In genomic region chr17:25875171-25876136, GRCm38 (mm10) we compare ENCODE assay signal across 8 mouse cellular contexts. TPM values are rescaled to one million over a fixed set of nuclear protein-coding genes. Genes with fewer than 3 reads are reported as not detected.
DNase-seq lines count a peak whose midpoint lies in the region; ATAC-seq and TF ChIP-seq lines count a peak whose summit lies in the region.

No protein-coding gene starts in this region.

- peak overlapping the region; percentile 63 to 93 (median 81) for H3K4me3 ChIP-seq in CH12.LX (replicated peaks in 1 of 3; ENCODE audit: low read depth in 2 of 3, low read length in 2 of 3, poor library complexity in 1 of 3)
- peak overlapping the region; percentile 61 for H3K4me3 ChIP-seq in forebrain, embryonic 12.5 days (replicated peaks)
- peak overlapping the region; percentile 80 for H3K4me3 ChIP-seq in heart, postnatal 0 days (ENCODE audit: low read depth, low read length)
- peak overlapping the region; percentile 85 for H3K4me3 ChIP-seq in liver, embryonic 15.5 days (replicated peaks)
- peak overlapping the region; percentile 72 for H3K4me3 ChIP-seq in neural tube, embryonic 11.5 days (ENCODE audit: low read depth, low read length)
- peak overlapping the region; percentile 93 for H3K4me3 ChIP-seq in stomach, embryonic 16.5 days (replicated peaks; ENCODE audit: low read length)

- dilution Hi-C loops in CH12.LX (cut with MboI; ENCODE audit: extremely low pct_ligation_motif_present, extremely low pct_unique_long_range_greater_than_20kb, low sequenced_read_pairs) = no loop called here

- no peak for TF ChIP-seq RAD21 in CH12.LX (IDR thresholded peaks at IDR 0.05; ENCODE audit: low read depth, low read length)

- peaks cover 6 to 18% of the 10 kb centered on the region in 2 experiments for H3K4me1 ChIP-seq in CH12.LX (ENCODE audit: control insufficient read depth in 1 of 2, insufficient read depth in 2 of 2)
- H3K4me1 ChIP-seq in forebrain, embryonic 12.5 days = peaks cover 32% of the 10 kb centered on the region
- H3K4me1 ChIP-seq in heart, postnatal 0 days (ENCODE audit: control insufficient read depth, insufficient read depth) = peaks cover 18% of the 10 kb centered on the region; the same call in 1 of the 2 replicates
- H3K4me1 ChIP-seq in liver, embryonic 15.5 days (replicated peaks) = peaks cover 50% of the 10 kb centered on the region
- peaks cover 17% of the 10 kb centered on the region for H3K4me1 ChIP-seq in neural tube, embryonic 11.5 days (ENCODE audit: control insufficient read depth, insufficient read depth, low read length)
- peaks cover 19% of the 10 kb centered on the region for H3K4me1 ChIP-seq in stomach, embryonic 16.5 days (ENCODE audit: control insufficient read depth, insufficient read depth, low read length)

- H3K9ac ChIP-seq in CH12.LX (ENCODE audit: insufficient read depth, low read depth) = peak overlapping the region; percentile 63
- H3K9ac ChIP-seq in forebrain, embryonic 12.5 days = peak overlapping the region; percentile 75
- peak overlapping the region; percentile 66 for H3K9ac ChIP-seq in heart, postnatal 0 days (replicated peaks; ENCODE audit: low read depth, low read length)
- H3K9ac ChIP-seq in liver, embryonic 15.5 days = peak overlapping the region; percentile 79
- H3K9ac ChIP-seq in neural tube, embryonic 11.5 days (ENCODE audit: low read length) = peak overlapping the region; percentile 86
- H3K9ac ChIP-seq in stomach, embryonic 16.5 days (ENCODE audit: low read length) = peak overlapping the region; percentile 85

- H3K27ac ChIP-seq in CH12.LX (ENCODE audit: insufficient read depth, low read depth) = peak overlapping the region; percentile 73
- H3K27ac ChIP-seq in forebrain, embryonic 12.5 days = peak overlapping the region; percentile 91
- H3K27ac ChIP-seq in heart, postnatal 0 days (ENCODE audit: low read depth) = peak overlapping the region; percentile 94
- peak overlapping the region; percentile 90 for H3K27ac ChIP-seq in liver, embryonic 15.5 days (replicated peaks)
- peak overlapping the region; percentile 85 for H3K27ac ChIP-seq in neural tube, embryonic 11.5 days (ENCODE audit: low read depth, low read length)
- peak overlapping the region; percentile 97 for H3K27ac ChIP-seq in stomach, embryonic 16.5 days (ENCODE audit: low read length)

- 1% methylated on average over 59 of the region's 59 CpGs for WGBS in forebrain, embryonic 12.5 days
- WGBS in heart, postnatal 0 days = under 1% methylated on average over 59 of the region's 59 CpGs
- 1% methylated on average over 59 of the region's 59 CpGs for WGBS in liver, embryonic 15.5 days (ENCODE audit: insufficient replicate concordance)
- 1% methylated on average over 59 of the region's 59 CpGs for WGBS in neural tube, embryonic 11.5 days
- under 1% methylated on average over 59 of the region's 59 CpGs for WGBS in stomach, embryonic 16.5 days

- peaks cover 16% of the 10 kb centered on the region for H3K27me3 ChIP-seq in CH12.LX (replicated peaks)
- H3K27me3 ChIP-seq in forebrain, embryonic 12.5 days = no peaks in the 10 kb centered on the region
- H3K27me3 ChIP-seq in heart, postnatal 0 days (ENCODE audit: control insufficient read depth, insufficient read depth, low read length) = no peaks in the 10 kb centered on the region
- no peaks in the 10 kb centered on the region for H3K27me3 ChIP-seq in liver, embryonic 15.5 days
- H3K27me3 ChIP-seq in neural tube, embryonic 11.5 days (ENCODE audit: control insufficient read depth, insufficient read depth, low read length) = no peaks in the 10 kb centered on the region
- H3K27me3 ChIP-seq in stomach, embryonic 16.5 days (ENCODE audit: control insufficient read depth, insufficient read depth, low read length) = no peaks in the 10 kb centered on the region

- peak overlapping the region; percentile 39 for H3K4me2 ChIP-seq in CH12.LX (ENCODE audit: insufficient read depth, low read depth, poor library complexity, severe bottlenecking)
- H3K4me2 ChIP-seq in forebrain, embryonic 12.5 days = peak overlapping the region; percentile 96
- peak overlapping the region; percentile 90 for H3K4me2 ChIP-seq in heart, postnatal 0 days (ENCODE audit: low read depth, low read length)
- peak overlapping the region; percentile 89 for H3K4me2 ChIP-seq in liver, embryonic 15.5 days
- H3K4me2 ChIP-seq in neural tube, embryonic 11.5 days (ENCODE audit: low read depth) = peak overlapping the region; percentile 97
- peak overlapping the region; percentile 90 for H3K4me2 ChIP-seq in stomach, embryonic 16.5 days (ENCODE audit: low read depth, low read length)

- TF ChIP-seq EP300 in CH12.LX (IDR thresholded peaks at IDR 0.05; ENCODE audit: low read length) = no peak
- no peak; the same call in 1 of the 2 replicates for TF ChIP-seq EP300 in heart, postnatal 0 days (IDR thresholded peaks at IDR 0.05; ENCODE audit: low read depth)

- in situ Hi-C loops in CH12.LX (cut with MboI; ENCODE audit: low pct_ligation_motif_present, low pct_unique_long_range_greater_than_20kb, low sequenced_read_pairs) = no loop called here

- peaks cover 24 to 38% of the 10 kb centered on the region in 2 experiments for H3K36me3 ChIP-seq in CH12.LX (replicated peaks in 1 of 2; ENCODE audit: control insufficient read depth in 1 of 2, insufficient read depth in 1 of 2, low read length in 1 of 2)
- H3K36me3 ChIP-seq in forebrain, embryonic 12.5 days (replicated peaks) = peaks cover 22% of the 10 kb centered on the region
- H3K36me3 ChIP-seq in heart, postnatal 0 days (replicated peaks; ENCODE audit: control insufficient read depth, insufficient read depth, low read length) = no peaks in the 10 kb centered on the region
- peaks cover 21% of the 10 kb centered on the region for H3K36me3 ChIP-seq in liver, embryonic 15.5 days (replicated peaks)
- H3K36me3 ChIP-seq in neural tube, embryonic 11.5 days (ENCODE audit: control insufficient read depth, insufficient read depth, low read length) = peaks cover 7% of the 10 kb centered on the region; the same call in 1 of the 2 replicates
- peaks cover 7% of the 10 kb centered on the region; the same call in 1 of the 2 replicates for H3K36me3 ChIP-seq in stomach, embryonic 16.5 days (ENCODE audit: control insufficient read depth, insufficient read depth, low read length)

- peak in 1 of 2 experiments; percentile 20; a peak in 1 of 4 replicates for TF ChIP-seq CTCF in CH12.LX (conservative IDR thresholded peaks at IDR 0.05 in 1 of 2, IDR thresholded peaks at IDR 0.05 in 1 of 2; ENCODE audit: low read depth in 2 of 2, low read length in 2 of 2)
- TF ChIP-seq CTCF in heart, postnatal 0 days (IDR thresholded peaks at IDR 0.05; ENCODE audit: low read depth) = no peak

- peak; percentile 92 for ATAC-seq in forebrain, embryonic 12.5 days (ENCODE audit: low FRiP score)
- peak; percentile 93 for ATAC-seq in heart, postnatal 0 days (ENCODE audit: insufficient read depth, low read depth)
- ATAC-seq in liver, embryonic 15.5 days (ENCODE audit: insufficient read depth) = peak; percentile 81
- ATAC-seq in neural tube, embryonic 11.5 days (ENCODE audit: insufficient read depth, low FRiP score, low TSS enrichment) = peak; percentile 84
- ATAC-seq in stomach, embryonic 16.5 days (ENCODE audit: insufficient read depth, low FRiP score) = peak; percentile 93

- TF ChIP-seq POLR2A in CH12.LX (IDR thresholded peaks at IDR 0.05; ENCODE audit: low read depth, low read length) = peak; percentile 88

- H3K9me3 ChIP-seq in CH12.LX (replicated peaks; ENCODE audit: low read length) = no peaks in the 10 kb centered on the region
- H3K9me3 ChIP-seq in forebrain, embryonic 12.5 days = no peaks in the 10 kb centered on the region
- no peaks in the 10 kb centered on the region for H3K9me3 ChIP-seq in heart, postnatal 0 days (replicated peaks; ENCODE audit: control insufficient read depth, low read length)
- H3K9me3 ChIP-seq in liver, embryonic 15.5 days (replicated peaks) = no peaks in the 10 kb centered on the region
- H3K9me3 ChIP-seq in neural tube, embryonic 11.5 days (ENCODE audit: control insufficient read depth, low read length) = no peaks in the 10 kb centered on the region
- H3K9me3 ChIP-seq in stomach, embryonic 16.5 days (replicated peaks; ENCODE audit: control insufficient read depth, low read length) = no peaks in the 10 kb centered on the region

- H3K79me2 ChIP-seq in CH12.LX (replicated peaks; ENCODE audit: control insufficient read depth, extremely low read depth, insufficient read depth, poor library complexity, severe bottlenecking) = no peaks in the 10 kb centered on the region

- DNase-seq in CH12.LX (ENCODE audit: extremely low read depth) = peak; percentile 78
- peak; percentile 81 for DNase-seq in c-Kit-positive CD71-positive TER-119-positive erythroid progenitor cells, embryonic 14.5 days (ENCODE audit: low spot score)
- peak; percentile 87 for DNase-seq in heart, postnatal 0 days (ENCODE audit: low spot score)
- DNase-seq in kidney, postnatal 4 days = peak; percentile 92 to 95
- DNase-seq in neural tube, embryonic 11.5 days (ENCODE audit: low spot score) = peak; percentile 92

RNA-seq across cellular contexts. Expression of gene Mettl26, which starts 0.6 kb away (rescaled TPM):
- total RNA-seq in CH12.LX (2012; rRNA removed) (43.6 and 52.5 TPM in 2 replicates), CH12.LX (2014; rRNA removed) (31.9 and 33.0 TPM in 2 replicates)
- polyA plus RNA-seq in CH12.LX (2012; ENCODE audit: insufficient read length, low read depth) = 29.8 and 32.0 TPM in 2 replicates
- 51.6 and 55.5 TPM in 2 replicates for polyA plus RNA-seq in forebrain, embryonic 12.5 days (2016; fragmentation: Nextera tagmentation; extraction: Ambion mirVana)
- total RNA-seq in heart, postnatal 0 days (2014; rRNA removed; ENCODE audit: low replicate concordance) = 23.1 and 28.1 TPM in 2 replicates
- polyA plus RNA-seq in heart, postnatal 0 days (2015; fragmentation: Nextera tagmentation; extraction: Ambion mirVana) = 27.8 and 28.0 TPM in 2 replicates
- 46.4 and 49.4 TPM in 2 replicates for polyA plus RNA-seq in liver, embryonic 15.5 days (2015; fragmentation: Nextera tagmentation; extraction: Ambion mirVana)
- 57.8 and 58.8 TPM in 2 replicates for polyA plus RNA-seq in neural tube, embryonic 11.5 days (2014; fragmentation: Nextera tagmentation; extraction: Ambion mirVana)
- polyA plus RNA-seq in stomach, embryonic 16.5 days (2015; fragmentation: Nextera tagmentation; extraction: Ambion mirVana) = 57.1 and 63.8 TPM in 2 replicates

RNA-seq across cellular contexts. Expression of gene Wfikkn1, which starts 5.2 kb away (rescaled TPM):
- total RNA-seq in CH12.LX (2012; rRNA removed) = 0.25 and 0.34 TPM in 2 replicates
- 0.11 TPM in 1 of 2 replicates, not detected in the other for total RNA-seq in CH12.LX (2014; rRNA removed)
- 0.48 and 0.69 TPM in 2 replicates for polyA plus RNA-seq in CH12.LX (2012; ENCODE audit: insufficient read length, low read depth)
- polyA plus RNA-seq in forebrain, embryonic 12.5 days (2016; fragmentation: Nextera tagmentation; extraction: Ambion mirVana) = 0.66 and 0.79 TPM in 2 replicates
- total RNA-seq in heart, postnatal 0 days (2014; rRNA removed; ENCODE audit: low replicate concordance) = not detected in 2 replicates
- 0.07 and 0.11 TPM in 2 replicates for polyA plus RNA-seq in heart, postnatal 0 days (2015; fragmentation: Nextera tagmentation; extraction: Ambion mirVana)
- polyA plus RNA-seq in liver, embryonic 15.5 days (2015; fragmentation: Nextera tagmentation; extraction: Ambion mirVana) = 0.35 and 0.59 TPM in 2 replicates
- polyA plus RNA-seq in neural tube, embryonic 11.5 days (2014; fragmentation: Nextera tagmentation; extraction: Ambion mirVana) = 1.2 and 1.7 TPM in 2 replicates
- polyA plus RNA-seq in stomach, embryonic 16.5 days (2015; fragmentation: Nextera tagmentation; extraction: Ambion mirVana) = 0.42 and 0.56 TPM in 2 replicates

RNA-seq across cellular contexts. Expression of gene Mcrip2, which starts 6.9 kb away (rescaled TPM):
- total RNA-seq in CH12.LX (2012; rRNA removed) (16.1 and 16.5 TPM in 2 replicates), CH12.LX (2014; rRNA removed) (0.82 and 1.4 TPM in 2 replicates)
- 1.7 and 2.2 TPM in 2 replicates for polyA plus RNA-seq in CH12.LX (2012; ENCODE audit: insufficient read length, low read depth)
- polyA plus RNA-seq in forebrain, embryonic 12.5 days (2016; fragmentation: Nextera tagmentation; extraction: Ambion mirVana) = 7.7 and 9.8 TPM in 2 replicates
- total RNA-seq in heart, postnatal 0 days (2014; rRNA removed; ENCODE audit: low replicate concordance) = 202 and 225 TPM in 2 replicates
- 346 and 357 TPM in 2 replicates for polyA plus RNA-seq in heart, postnatal 0 days (2015; fragmentation: Nextera tagmentation; extraction: Ambion mirVana)
- polyA plus RNA-seq in liver, embryonic 15.5 days (2015; fragmentation: Nextera tagmentation; extraction: Ambion mirVana) = 37.3 and 39.3 TPM in 2 replicates
- 8.2 and 8.7 TPM in 2 replicates for polyA plus RNA-seq in neural tube, embryonic 11.5 days (2014; fragmentation: Nextera tagmentation; extraction: Ambion mirVana)
- 41.5 and 49.4 TPM in 2 replicates for polyA plus RNA-seq in stomach, embryonic 16.5 days (2015; fragmentation: Nextera tagmentation; extraction: Ambion mirVana)

RNA-seq across cellular contexts. Expression of gene Wdr90, which starts 14.2 kb away (rescaled TPM):
- total RNA-seq in CH12.LX (2012; rRNA removed) = 31.9 and 38.0 TPM in 2 replicates
- 16.0 and 17.5 TPM in 2 replicates for total RNA-seq in CH12.LX (2014; rRNA removed)
- polyA plus RNA-seq in CH12.LX (2012; ENCODE audit: insufficient read length, low read depth) = 19.9 and 23.8 TPM in 2 replicates
- 38.2 and 41.1 TPM in 2 replicates for polyA plus RNA-seq in forebrain, embryonic 12.5 days (2016; fragmentation: Nextera tagmentation; extraction: Ambion mirVana)
- 19.3 and 36.7 TPM in 2 replicates for total RNA-seq in heart, postnatal 0 days (2014; rRNA removed; ENCODE audit: low replicate concordance)
- polyA plus RNA-seq in heart, postnatal 0 days (2015; fragmentation: Nextera tagmentation; extraction: Ambion mirVana) = 3.1 and 4.2 TPM in 2 replicates
- polyA plus RNA-seq in liver, embryonic 15.5 days (2015; fragmentation: Nextera tagmentation; extraction: Ambion mirVana) = 8.1 and 9.3 TPM in 2 replicates
- polyA plus RNA-seq in neural tube, embryonic 11.5 days (2014; fragmentation: Nextera tagmentation; extraction: Ambion mirVana) = 17.8 and 20.3 TPM in 2 replicates
- polyA plus RNA-seq in stomach, embryonic 16.5 days (2015; fragmentation: Nextera tagmentation; extraction: Ambion mirVana) = 20.9 and 22.1 TPM in 2 replicates

RNA-seq across cellular contexts. Expression of gene Rhot2, which starts 30.8 kb away (rescaled TPM):
- 16.2 and 26.1 TPM in 2 replicates for total RNA-seq in CH12.LX (2012; rRNA removed)
- total RNA-seq in CH12.LX (2014; rRNA removed) = 17.3 and 19.5 TPM in 2 replicates
- polyA plus RNA-seq in CH12.LX (2012; ENCODE audit: insufficient read length, low read depth) = 33.8 and 51.5 TPM in 2 replicates
- 20.9 and 23.4 TPM in 2 replicates for polyA plus RNA-seq in forebrain, embryonic 12.5 days (2016; fragmentation: Nextera tagmentation; extraction: Ambion mirVana)
- 88.2 and 116 TPM in 2 replicates for total RNA-seq in heart, postnatal 0 days (2014; rRNA removed; ENCODE audit: low replicate concordance)
- 27.1 and 27.5 TPM in 2 replicates for polyA plus RNA-seq in heart, postnatal 0 days (2015; fragmentation: Nextera tagmentation; extraction: Ambion mirVana)
- polyA plus RNA-seq in liver, embryonic 15.5 days (2015; fragmentation: Nextera tagmentation; extraction: Ambion mirVana) = 10.8 and 12.6 TPM in 2 replicates
- polyA plus RNA-seq in neural tube, embryonic 11.5 days (2014; fragmentation: Nextera tagmentation; extraction: Ambion mirVana) = 8.6 and 10.5 TPM in 2 replicates
- 22.4 and 23.5 TPM in 2 replicates for polyA plus RNA-seq in stomach, embryonic 16.5 days (2015; fragmentation: Nextera tagmentation; extraction: Ambion mirVana)

Comparison
In these comparisons a context has a peak if more than half of its experiments do, and no peak if none do; other contexts are left out.
1. Peak in every context shown above with its lines: DNase-seq, ATAC-seq, H3K4me3 ChIP-seq and H3K27ac ChIP-seq.
2. H3K4me2 ChIP-seq: peak in every context shown above with its lines; median percentile 97 in neural tube, embryonic 11.5 days; 96 in forebrain, embryonic 12.5 days; 90 in heart, postnatal 0 days; 90 in stomach, embryonic 16.5 days; 89 in liver, embryonic 15.5 days; 39 in CH12.LX.